Mouse (Mus musculus): ENCODE results near the gene Nxf2.

- TF ChIP-seq POLR2A (IDR thresholded peaks at IDR 0.05; ENCODE audit: low read depth, low read length) = no peak
- TF ChIP-seq CTCF (IDR thresholded peaks at IDR 0.05; ENCODE audit: borderline replicate concordance, insufficient read depth, low read length) = no peak
Measured at GRCm38 (mm10) chrX:134915745-134916144, 48.8 kb downstream of the Nxf2 start.

Measured in embryonic fibroblast, embryonic 13.5 days (primary cell).